Mouse (Mus musculus) lung, postnatal 0 days (tissue): ENCODE results near the gene Caap1.

Experiments used
- CTCF ChIP-seq: IDR thresholded peaks from 2 replicates; pipeline ENCODE4 v1.5.1; 2016; ENCODE audit warnings: antibody characterized with exemption, mild to moderate bottlenecking
- EP300 ChIP-seq: IDR thresholded peaks from 2 replicates; pipeline ENCODE4 v1.6.1; 2016; ENCODE audit warnings: antibody characterized with exemption, mild to moderate bottlenecking, control low read depth

GRCm38 (mm10) chr4:94556265-94557054 is at the start of gene Caap1, which contains the start of gene Gm10306:
- TF ChIP-seq CTCF, result no peak
- peak; percentile 42; the same call in 1 of the 2 replicates for TF ChIP-seq EP300
